Mouse (Mus musculus) spleen, postnatal 4 days (tissue): ENCODE data around the gene Crb1.
"Not testable (repeated sequence)": the region's sequence is repeated elsewhere in the genome, so short reads cannot be mapped to it uniquely, and the experiment has no call there.

Experiments
- DNase-seq, 2 experiments: peaks; one replicate each; pipeline ENCODE4 v3.0.0; 2022; ENCODE audit warnings: low spot score in 2 of 2

Crb1 gene

DNA sequence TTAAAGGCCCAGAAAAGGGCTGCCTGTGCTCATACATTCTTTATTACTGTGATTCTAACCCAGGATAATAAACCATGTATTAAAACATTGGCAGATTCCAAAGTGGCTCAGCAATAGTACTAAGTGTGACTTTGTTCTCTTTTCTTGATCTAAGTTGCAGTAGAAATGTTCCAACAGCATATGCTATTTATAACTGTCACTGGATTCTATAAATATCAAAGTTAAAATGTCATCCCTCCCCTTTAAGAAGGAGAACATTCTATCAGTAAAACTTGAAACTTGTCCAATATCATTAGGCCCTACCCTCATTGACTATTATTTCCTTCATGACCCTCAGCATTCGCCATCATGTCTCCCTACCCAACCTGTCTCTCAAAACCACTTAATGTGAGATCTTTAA is 48.1 kb downstream of the Crb1 start:
- DNase-seq = no peak

- no peak for DNase-seq
Measured at GRCm38 (mm10) chr1:139328286-139328685, 48.6 kb downstream of the Crb1 start.

DNA sequence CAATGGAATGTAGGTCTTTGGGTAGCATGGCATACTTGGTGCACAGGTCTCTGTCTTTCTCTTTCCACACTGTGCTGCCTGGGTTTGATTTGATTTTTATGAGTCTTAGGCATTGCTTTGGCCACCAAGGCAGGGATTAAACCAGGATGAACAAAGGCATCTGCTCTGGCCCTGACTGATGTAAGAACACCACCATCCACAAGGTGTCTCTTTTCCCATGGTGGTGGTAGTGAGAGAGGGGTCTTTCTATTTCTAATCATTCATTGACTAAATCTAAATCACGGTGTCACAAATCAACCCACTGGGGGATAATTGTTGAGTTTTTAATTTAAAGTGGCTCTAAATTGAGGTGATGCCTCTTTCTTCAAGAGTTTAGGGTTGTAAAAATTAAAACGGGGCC is 51.5 kb downstream of the Crb1 start:
- no peak for DNase-seq

DNA sequence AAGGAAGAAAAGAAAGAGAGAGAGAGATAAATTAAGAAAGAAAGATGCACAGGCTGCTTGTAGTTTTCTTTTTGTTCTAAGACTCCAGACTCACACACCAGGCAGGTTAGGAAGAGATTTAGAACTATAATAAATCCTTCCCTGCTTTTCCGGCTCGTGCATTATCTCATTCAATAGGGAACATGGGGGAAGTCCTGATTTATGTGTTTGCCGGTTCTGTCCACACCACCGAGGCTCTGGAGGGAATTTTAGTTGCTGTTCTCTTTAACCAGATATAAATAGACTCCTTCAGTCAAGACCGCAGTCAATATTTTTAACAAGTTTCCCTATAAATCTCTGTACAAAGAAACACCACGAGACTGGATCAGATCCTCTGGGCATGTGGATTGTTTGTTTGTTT is 57.1 kb downstream of the Crb1 start:
- no peak for DNase-seq

- DNase-seq = no peak
Measured at GRCm38 (mm10) chr1:139314297-139314874, 62.5 kb downstream of the Crb1 start.

GRCm38 (mm10) chr1:139308915-139309314 is 68.0 kb downstream of the Crb1 start:
- no peak for DNase-seq

DNA sequence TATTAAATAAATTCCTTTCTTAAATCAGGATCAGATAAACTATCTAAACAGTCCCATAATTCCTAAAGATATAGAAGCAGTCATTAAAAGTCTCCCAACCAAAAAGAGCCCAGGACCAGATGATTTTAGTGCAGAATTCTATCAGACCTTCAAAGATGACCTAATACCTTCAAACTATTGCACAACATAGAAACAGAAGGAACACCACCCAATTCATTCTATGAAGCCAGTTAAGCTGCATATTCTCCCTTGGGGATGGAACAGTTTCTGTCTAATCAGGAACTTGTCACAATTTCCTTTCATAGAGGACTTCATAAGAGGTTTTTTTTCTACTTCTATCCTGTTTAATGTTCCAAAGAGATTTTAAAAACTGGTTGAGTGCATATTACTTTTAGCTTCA is 74.4 kb downstream of the Crb1 start:
- not testable (repeated sequence) for DNase-seq

GRCm38 (mm10) chr1:139301830-139302229 is 75.1 kb downstream of the Crb1 start:
- DNase-seq = no peak

- DNase-seq = no peak
Measured at GRCm38 (mm10) chr1:139292023-139292422, 84.9 kb downstream of the Crb1 start.

DNA sequence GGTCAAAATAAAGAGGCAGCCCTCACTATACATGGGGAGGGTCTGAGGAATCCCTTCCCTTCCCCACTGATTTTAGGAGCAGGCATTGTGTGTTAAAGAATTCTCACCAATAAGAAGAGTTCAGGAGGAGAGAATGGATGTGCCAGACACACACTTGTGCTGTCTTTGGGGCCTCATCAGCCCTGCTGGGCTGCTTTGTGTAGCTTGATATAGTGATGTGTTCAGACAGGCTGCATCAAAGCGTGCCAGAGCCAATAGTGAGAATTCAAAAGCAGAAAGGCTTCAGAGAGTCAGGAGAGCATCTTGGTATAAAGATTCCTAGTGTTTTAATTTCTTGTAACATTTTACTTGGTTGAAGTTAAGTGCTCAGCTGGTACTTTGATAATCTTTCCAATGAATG is 85.3 kb downstream of the Crb1 start:
- DNase-seq = no peak

- no peak for DNase-seq
Measured at GRCm38 (mm10) chr1:139276619-139277320, 100.1 kb downstream of the Crb1 start.

DNA sequence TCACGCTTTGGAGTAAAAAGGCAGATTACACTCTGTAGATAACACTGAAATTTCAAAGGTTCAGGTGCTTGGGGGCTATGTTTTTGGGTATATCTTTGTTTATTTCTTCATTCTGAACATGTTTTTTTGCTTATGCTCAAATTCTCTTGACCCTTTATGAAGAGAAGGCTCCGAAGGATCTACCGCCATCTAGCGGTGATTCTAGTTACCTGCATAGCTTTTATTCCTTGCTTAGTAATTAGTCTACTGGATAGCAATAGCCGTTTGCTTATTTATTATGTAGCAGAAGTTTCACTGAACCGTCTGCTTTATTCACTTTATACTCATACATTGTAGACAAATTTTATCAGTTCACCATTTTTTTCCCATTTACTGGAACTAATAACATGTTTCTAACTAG is 109.1 kb downstream of the Crb1 start:
- no peak for DNase-seq

GRCm38 (mm10) chr1:139264245-139264644 is 112.7 kb downstream of the Crb1 start:
- DNase-seq = no peak

DNA sequence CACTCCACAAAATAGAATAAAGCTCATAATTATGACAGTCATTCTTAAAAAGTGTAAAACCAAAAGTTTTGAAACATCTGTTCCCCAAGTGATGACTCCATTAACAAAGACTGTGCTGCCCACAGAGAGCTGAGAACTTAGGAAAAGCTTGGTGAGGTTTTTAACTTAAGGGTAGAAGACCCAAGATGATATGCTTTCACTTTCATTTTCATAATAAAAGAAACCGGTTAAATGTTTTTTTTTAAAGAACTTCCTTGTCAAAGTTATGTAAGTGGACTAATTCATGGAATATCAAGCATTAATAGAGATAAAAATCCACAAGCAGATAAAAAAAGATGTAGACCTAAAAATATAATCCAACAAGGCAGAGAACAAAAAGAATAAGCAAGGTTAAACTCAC is 113.7 kb downstream of the Crb1 start:
- no peak for DNase-seq

DNA sequence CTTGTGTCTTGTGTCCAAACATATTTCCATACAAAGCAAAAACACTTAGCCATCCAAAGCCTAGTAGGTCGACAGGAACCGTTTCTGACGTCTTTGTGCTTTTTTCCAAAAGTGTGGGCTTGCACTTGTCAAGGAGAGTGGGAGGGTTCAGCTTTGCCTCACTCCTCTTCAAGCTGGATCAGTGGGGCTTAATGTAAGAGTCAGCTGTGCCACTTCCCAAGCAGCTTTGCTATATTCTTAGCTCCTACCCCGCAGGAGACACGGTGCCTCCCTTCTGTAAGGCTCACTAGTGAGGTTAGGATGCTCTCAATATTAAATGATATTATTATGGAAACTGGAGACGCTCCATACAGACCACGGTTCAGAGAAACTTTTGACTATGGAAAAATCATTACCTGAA is 121.3 kb downstream of the Crb1 start:
- no peak for DNase-seq

- DNase-seq = no peak
Measured at GRCm38 (mm10) chr1:139252041-139252440, 124.9 kb downstream of the Crb1 start.

DNA sequence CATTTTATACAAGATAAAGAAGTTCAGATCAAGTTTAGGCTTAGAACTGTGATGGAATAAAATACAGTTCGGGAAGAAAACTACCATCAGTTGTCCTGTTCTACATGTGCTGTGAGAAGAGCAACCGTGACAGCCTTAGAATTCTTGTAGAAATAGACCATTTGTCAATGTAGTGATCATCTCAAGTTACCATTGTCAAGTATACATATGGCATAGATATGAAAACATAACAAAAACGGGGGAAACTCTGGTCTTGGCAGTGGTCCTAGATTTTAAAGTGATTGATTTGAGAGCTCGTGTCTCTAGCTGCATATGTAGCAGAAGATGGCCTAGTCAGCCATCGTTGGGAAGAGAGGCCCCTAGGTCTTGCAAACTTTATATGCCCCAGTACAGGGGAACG is 127.7 kb downstream of the Crb1 start:
- no peak for DNase-seq

DNA sequence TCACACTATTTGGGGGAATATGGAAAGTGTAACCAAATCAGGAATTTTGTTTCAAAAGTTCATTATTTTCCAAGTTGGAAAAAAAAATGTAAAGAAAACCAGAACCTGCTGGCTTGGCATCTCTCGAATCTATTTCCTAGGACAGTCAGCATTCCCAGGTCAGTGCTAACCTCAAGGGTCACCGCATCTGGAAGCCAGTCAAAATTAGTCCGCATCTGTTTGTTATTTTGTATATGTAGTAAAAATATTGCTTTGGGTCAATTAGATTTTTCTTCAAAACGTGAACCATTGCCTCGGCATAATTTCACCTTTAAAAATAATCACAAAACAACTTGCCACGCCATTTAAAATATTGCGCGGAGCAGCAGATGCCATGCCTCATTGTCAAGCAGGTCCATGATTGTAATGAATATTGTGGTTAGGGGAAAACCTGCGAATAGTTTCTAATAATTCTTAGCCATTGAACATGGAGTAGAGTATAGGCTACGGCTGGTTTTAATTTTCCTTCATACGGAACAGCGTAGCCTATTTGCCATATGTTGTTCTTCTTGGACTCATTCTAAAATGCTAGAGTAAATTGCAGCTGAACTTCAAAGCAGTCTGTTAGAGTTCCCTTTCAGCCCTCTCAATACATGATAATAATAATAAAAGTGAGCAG is 130.0 kb downstream of the Crb1 start:
- DNase-seq = no peak

- DNase-seq = no peak
Measured at GRCm38 (mm10) chr1:139236794-139237193, 140.1 kb downstream of the Crb1 start.

DNA sequence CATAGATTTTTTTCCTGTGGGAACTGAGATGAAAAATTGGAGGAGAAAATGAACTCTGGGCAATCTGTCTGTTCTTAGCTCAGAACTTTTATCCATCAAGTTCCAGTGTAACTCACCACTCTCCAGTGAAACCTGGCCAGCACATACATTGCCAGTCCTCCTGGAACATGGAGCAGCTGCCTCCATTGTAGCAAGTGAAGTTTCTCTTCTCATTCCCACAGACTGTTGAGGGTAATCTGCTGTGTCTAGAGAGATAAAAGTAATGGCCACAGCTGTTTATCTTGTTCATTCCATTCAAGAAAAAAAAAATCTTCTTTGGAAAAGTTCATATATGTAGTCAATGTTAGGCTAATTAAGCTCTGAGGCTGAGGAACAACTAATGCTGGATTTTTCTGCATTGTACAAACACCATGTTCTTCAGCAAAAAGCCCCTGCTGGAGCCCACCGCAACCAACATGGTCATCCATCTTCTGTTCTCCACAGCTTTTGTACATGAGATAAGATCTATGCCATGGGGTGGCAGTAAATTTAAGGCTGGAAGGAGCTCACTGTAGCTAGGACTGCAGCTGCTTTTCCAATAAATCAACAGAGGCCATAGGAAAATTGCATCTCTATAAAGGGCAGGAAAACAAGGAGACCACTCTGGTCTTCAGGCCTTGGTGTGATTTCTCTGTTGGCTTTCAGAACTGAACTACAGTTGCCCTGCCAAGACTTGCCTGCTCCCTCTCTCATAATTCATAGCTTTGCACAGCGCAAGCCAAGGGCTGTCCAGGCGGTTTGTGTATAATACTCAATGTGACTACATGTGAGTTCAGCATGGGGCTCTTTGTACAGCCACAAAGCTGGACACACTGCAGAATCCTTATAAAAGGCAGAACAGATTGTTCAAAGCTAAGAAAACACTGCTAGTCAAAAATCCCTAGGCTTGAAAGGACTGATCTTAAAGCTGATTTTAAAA is 142.0 kb downstream of the Crb1 start:
- DNase-seq = no peak

DNA sequence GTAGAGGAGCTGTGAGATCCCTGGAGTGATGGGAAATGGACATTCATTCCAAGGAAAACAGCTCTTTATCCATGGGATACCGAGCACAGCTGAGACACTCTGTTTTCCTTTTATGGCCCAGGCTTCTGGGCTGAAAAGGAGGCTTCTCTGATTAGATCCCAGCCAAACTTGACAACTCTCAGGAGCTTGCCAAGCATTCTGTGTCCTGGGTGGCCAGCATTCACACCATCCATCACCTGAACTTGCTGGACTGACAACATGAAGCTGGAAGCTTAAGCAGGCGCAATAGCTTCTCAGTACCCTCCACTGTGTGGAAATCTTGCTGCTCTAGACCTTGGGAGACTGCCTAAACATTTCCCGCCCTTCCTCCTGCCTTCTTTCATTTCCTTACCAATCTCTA is 144.3 kb downstream of the Crb1 start:
- DNase-seq = no peak

DNA sequence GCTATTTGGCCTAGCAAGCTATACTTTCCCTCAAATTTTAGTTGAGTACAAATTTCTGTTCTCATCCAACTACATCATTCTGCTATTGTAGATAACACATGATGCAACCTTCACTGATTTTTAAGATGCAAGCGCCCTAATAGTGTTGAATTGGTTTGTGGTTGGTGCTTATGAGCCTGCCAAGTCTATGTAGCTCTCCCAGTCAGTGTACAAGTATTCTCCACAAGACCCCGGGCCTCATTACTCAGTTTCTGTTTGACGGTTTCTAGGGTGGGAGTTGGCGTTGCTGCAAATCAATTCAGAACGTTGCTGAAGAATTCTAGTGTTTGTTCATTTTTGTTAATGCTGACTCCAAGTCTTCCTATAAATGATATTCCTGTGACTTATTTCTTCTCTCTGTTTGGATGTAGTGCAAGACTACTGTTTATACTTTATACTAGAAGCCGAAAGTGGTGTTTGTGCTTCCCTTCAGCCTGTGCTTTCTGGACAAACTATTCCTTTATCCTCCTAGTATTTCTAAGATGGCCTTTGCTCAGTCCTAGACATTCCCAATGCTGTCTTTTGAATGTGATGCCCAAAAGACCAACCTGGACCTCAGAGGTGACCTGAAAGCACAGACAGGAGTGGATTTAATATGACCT is 152.5 kb downstream of the Crb1 start:
- no peak for DNase-seq
